Mouse (Mus musculus) stomach, postnatal 0 days (tissue): Measurements from ENCODE around the gene Apol8. TPM values are rescaled to one million over a fixed set of nuclear protein-coding genes. Genes with fewer than 3 reads are reported as not detected.

Experiments
- ATAC-seq: fragments of 200-750 bp; cut with Nextera tagmentation; 2 replicates; pipeline ENCODE4 v1.8.0; 2017; ENCODE audit not compliant: low FRiP score, low TSS enrichment
- DNase-seq: peaks from one replicate; pipeline ENCODE4 v3.0.0-alpha.2; 2016; ENCODE audit warnings: low spot score
- H3K27ac ChIP-seq: fragments of 300-500 bp; sonication (generic); replicated peaks from 2 replicates; pipeline ENCODE4 v1.5.1; 2014; ENCODE audit warnings: mild to moderate bottlenecking, control low read depth
- H3K27me3 ChIP-seq: fragments of 300-500 bp; sonication (generic); 2 replicates; pipeline ENCODE4 v1.6.1; 2014; ENCODE audit warnings: low read length; ENCODE audit not compliant: control insufficient read depth, insufficient read depth
- H3K36me3 ChIP-seq: fragments of 300-500 bp; sonication (generic); 2 replicates; pipeline ENCODE4 v1.6.1; 2014; ENCODE audit warnings: low read length, mixed read lengths; ENCODE audit not compliant: control insufficient read depth, insufficient read depth
- H3K4me1 ChIP-seq: fragments of 300-500 bp; sonication (generic); replicated peaks from 2 replicates; pipeline ENCODE4 v1.6.1; 2014; ENCODE audit warnings: antibody characterized with exemption; ENCODE audit not compliant: control insufficient read depth, insufficient read depth
- H3K4me2 ChIP-seq: fragments of 300-500 bp; sonication (generic); replicated peaks from 2 replicates; pipeline ENCODE4 v1.6.1; 2014; ENCODE audit warnings: low read depth, mild to moderate bottlenecking, control low read depth, moderate library complexity
- H3K4me3 ChIP-seq: fragments of 300-500 bp; sonication (generic); 2 replicates; pipeline ENCODE4 v1.5.1; 2014; ENCODE audit warnings: low read depth, low read length, control low read depth
- H3K9ac ChIP-seq: fragments of 300-500 bp; sonication (generic); 2 replicates; pipeline ENCODE4 v1.6.1; 2014; ENCODE audit warnings: mild to moderate bottlenecking, low read length, control low read depth, mixed read lengths
- H3K9me3 ChIP-seq: fragments of 300-500 bp; sonication (generic); 2 replicates; pipeline ENCODE4 v1.6.1; 2016; ENCODE audit warnings: low read length; ENCODE audit not compliant: control insufficient read depth
- CTCF ChIP-seq: IDR thresholded peaks from 2 replicates; pipeline ENCODE4 v1.5.1; 2016; ENCODE audit warnings: antibody characterized with exemption, low read depth, mild to moderate bottlenecking, moderate library complexity
- EP300 ChIP-seq: optimal IDR thresholded peaks from 2 replicates; pipeline ENCODE3; 2016; ENCODE audit warnings: antibody characterized with exemption
- WGBS: fragments of 180-500 bp; shearing (Covaris S2); extraction: QIAGEN DNeasy Blood & Tissue Kit; methylation state at CpG from one replicate; pipeline ENCODE4 v1.1.7; 2014; 5-methylcytosine and 5-hydroxymethylcytosine counted together
- polyA plus RNA-seq: library from polyadenylated mRNA; unstranded; fragments of >200 nt; fragmentation: Nextera tagmentation; extraction: Ambion mirVana; gene quantifications from 2 replicates; pipeline ENCODE4 v1.2.1, GENCODE M21; 2015

The Apol8 gene
- polyA plus RNA-seq, 1 experiment from 2014 or later = 0.05 TPM

- Histone ChIP-seq H3K4me2 (no peak overlapping the region), H3K4me1 (no peaks in the 10 kb centered on the region), H3K9me3 (no peaks in the 10 kb centered on the region), H3K27ac (no peak overlapping the region), H3K36me3 (peaks cover 80% of the 10 kb centered on the region), H3K4me3 (no peak overlapping the region), H3K27me3 (no peaks in the 10 kb centered on the region), H3K9ac (no peak overlapping the region)
- peak; percentile 98 for TF ChIP-seq CTCF
- TF ChIP-seq EP300 = no peak
- ATAC-seq (peak; percentile 53; the same call in 1 of the 2 replicates), DNase-seq (peak; percentile 86)
- 67% methylated on average over 20 of the region's 20 CpGs for WGBS
Observed at GRCm38 (mm10) chr15:77775186-77775963, 18.6 kb upstream of the Apol8 start.

- no peak for TF ChIP-seq EP300
- H3K4me2 ChIP-seq = no peak overlapping the region
- no peak overlapping the region for H3K27ac ChIP-seq
- WGBS = 96% methylated on average over 10 of the region's 10 CpGs
- no peak for DNase-seq
- no peaks in the 10 kb centered on the region for H3K27me3 ChIP-seq
- H3K9ac ChIP-seq = no peak overlapping the region
- no peak overlapping the region for H3K4me3 ChIP-seq
- H3K36me3 ChIP-seq = peaks cover 80% of the 10 kb centered on the region
- no peaks in the 10 kb centered on the region for H3K4me1 ChIP-seq
- ATAC-seq = no peak
- no peaks in the 10 kb centered on the region for H3K9me3 ChIP-seq
Observed at GRCm38 (mm10) chr15:77774303-77774702, 17.5 kb upstream of the Apol8 start.

GRCm38 (mm10) chr15:77773099-77773915 lies 16.5 kb upstream of the Apol8 start:
- H3K9ac ChIP-seq = no peak overlapping the region
- no peaks in the 10 kb centered on the region for H3K4me1 ChIP-seq
- TF ChIP-seq CTCF = no peak
- TF ChIP-seq EP300 = no peak
- H3K4me2 ChIP-seq = no peak overlapping the region
- no peaks in the 10 kb centered on the region for H3K9me3 ChIP-seq
- ATAC-seq (peak; percentile 16; the same call in 1 of the 2 replicates), DNase-seq (no peak)
- H3K27me3 ChIP-seq = no peaks in the 10 kb centered on the region
- WGBS = 70% methylated on average over 19 of the region's 19 CpGs
- H3K4me3 ChIP-seq = no peak overlapping the region
- H3K36me3 ChIP-seq = peaks cover 81% of the 10 kb centered on the region
- H3K27ac ChIP-seq = no peak overlapping the region

- H3K4me3 ChIP-seq = no peak overlapping the region
- ATAC-seq = no peak
- H3K9ac ChIP-seq = no peak overlapping the region
- no peak overlapping the region for H3K27ac ChIP-seq
- no peaks in the 10 kb centered on the region for H3K9me3 ChIP-seq
- 94% methylated on average over 9 of the region's 9 CpGs for WGBS
- H3K4me1 ChIP-seq = no peaks in the 10 kb centered on the region
- DNase-seq = no peak
- peaks cover 85% of the 10 kb centered on the region for H3K36me3 ChIP-seq
- no peaks in the 10 kb centered on the region for H3K27me3 ChIP-seq
- no peak overlapping the region for H3K4me2 ChIP-seq
- no peak for TF ChIP-seq EP300
- TF ChIP-seq CTCF = no peak
Observed at GRCm38 (mm10) chr15:77770942-77771341, 14.1 kb upstream of the Apol8 start.

- ATAC-seq (no peak), DNase-seq (no peak)
- H3K4me2 ChIP-seq = no peak overlapping the region
- no peaks in the 10 kb centered on the region for H3K9me3 ChIP-seq
- H3K27ac ChIP-seq = no peak overlapping the region
- no peaks in the 10 kb centered on the region for H3K27me3 ChIP-seq
- WGBS = 92% methylated on average over 5 of the region's 5 CpGs
- no peak for TF ChIP-seq EP300
- no peak for TF ChIP-seq CTCF
- no peak overlapping the region for H3K4me3 ChIP-seq
- no peaks in the 10 kb centered on the region for H3K4me1 ChIP-seq
- H3K36me3 ChIP-seq = peaks cover 85% of the 10 kb centered on the region
- H3K9ac ChIP-seq = no peak overlapping the region
Observed at GRCm38 (mm10) chr15:77770341-77770740, 13.5 kb upstream of the Apol8 start.

- 89% methylated on average over 11 of the region's 11 CpGs for WGBS
- ATAC-seq (no peak), DNase-seq (no peak)
- H3K27ac ChIP-seq = no peak overlapping the region
- no peaks in the 10 kb centered on the region for H3K9me3 ChIP-seq
- TF ChIP-seq CTCF = 0 out of 2 replicates have a peak, but pooled peaks have one; percentile 19
- TF ChIP-seq EP300 = no peak
- no peaks in the 10 kb centered on the region for H3K4me1 ChIP-seq
- H3K9ac ChIP-seq = no peak overlapping the region
- peaks cover 90% of the 10 kb centered on the region for H3K36me3 ChIP-seq
- no peaks in the 10 kb centered on the region for H3K27me3 ChIP-seq
- H3K4me2 ChIP-seq = no peak overlapping the region
- H3K4me3 ChIP-seq = no peak overlapping the region
Observed at GRCm38 (mm10) chr15:77766981-77767380, 10.2 kb upstream of the Apol8 start.
